Mouse (Mus musculus): ENCODE measurements at regions not wholly inside any gene's neighbourhood (a gene's known extent, or its start where the extent isn't known, plus 50 kb on each side); places are given as distances from the start of the nearest gene placed in this dataset.

DNA sequence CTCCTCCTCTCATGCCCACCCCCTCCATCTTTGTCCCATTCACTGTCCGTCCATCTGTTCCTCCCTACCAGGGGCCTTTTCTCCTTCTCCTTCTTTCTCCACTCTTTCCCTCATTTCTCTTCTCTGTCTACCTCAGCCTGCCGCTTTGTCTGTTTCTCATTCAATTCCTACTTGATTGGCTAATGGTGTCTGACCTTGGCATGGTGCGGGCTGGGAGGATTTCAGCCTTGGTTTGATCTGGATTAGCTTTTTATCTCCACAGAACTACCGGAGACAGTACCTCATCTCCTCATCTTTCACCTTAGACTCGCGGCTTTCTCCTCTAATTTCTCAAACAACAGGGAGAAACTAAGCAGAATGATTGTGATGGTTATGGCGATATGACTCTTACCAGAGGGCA is 506.4 kb downstream of the Tmem38b start:
- no peak overlapping the region for H3K4me3 ChIP-seq (ENCODE audit: control insufficient read depth in 1 of 2, insufficient read depth in 1 of 2, low read depth in 1 of 2, low read length in 2 of 2)
- H3K27ac ChIP-seq (replicated peaks in 1 of 2; ENCODE audit: control insufficient read depth in 1 of 2, insufficient read depth in 1 of 2, low read depth in 2 of 2, low read length in 2 of 2): no peak overlapping the region; a peak in 1 of 4 replicates
- no peak overlapping the region for H3K9ac ChIP-seq (ENCODE audit: low read length)
- ATAC-seq (ENCODE audit: insufficient number of reproducible peaks, insufficient read depth, low FRiP score, low read depth): no peak
- no peaks in the 10 kb centered on the region for H3K9me3 ChIP-seq (ENCODE audit: control insufficient read depth, low read length)
- H3K4me1 ChIP-seq (ENCODE audit: control insufficient read depth in 2 of 2, insufficient read depth in 2 of 2, low read length in 2 of 2): peaks cover 6 to 7% of the 10 kb centered on the region in 2 experiments; a peak in 3 of 4 replicates
- no peaks in the 10 kb centered on the region for H3K36me3 ChIP-seq (ENCODE audit: control insufficient read depth, insufficient read depth, low read length)
- 86% methylated on average over 7 of the region's 7 CpGs for WGBS
- no peak overlapping the region for H3K4me2 ChIP-seq (ENCODE audit: low read length)
- no peaks in the 10 kb centered on the region for H3K27me3 ChIP-seq (ENCODE audit: control insufficient read depth, insufficient read depth, low read length)

DNA sequence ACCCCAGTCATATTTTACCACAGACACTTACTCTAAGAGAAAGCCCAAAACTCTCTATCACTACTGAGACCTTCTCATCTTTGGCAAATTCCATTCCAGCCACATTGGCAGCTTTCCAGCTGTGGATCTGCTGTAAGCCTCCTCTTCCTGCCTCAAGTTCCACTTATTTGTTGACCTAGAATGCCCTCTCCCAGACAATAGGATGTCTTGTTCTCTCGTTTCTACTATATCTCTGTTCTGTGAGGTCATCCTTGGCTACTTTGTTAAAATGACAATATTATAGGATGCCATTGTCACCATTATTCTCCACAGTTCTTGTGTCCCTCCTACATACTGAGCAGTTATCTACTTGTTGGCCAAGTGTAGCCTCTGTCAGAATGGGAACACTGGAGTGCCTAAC is 512.7 kb downstream of the Tmem38b start:
- Histone ChIP-seq H3K27me3 (ENCODE audit: control insufficient read depth, insufficient read depth, low read length) (no peaks in the 10 kb centered on the region), H3K9me3 (ENCODE audit: control insufficient read depth, low read length) (no peaks in the 10 kb centered on the region), H3K4me1 (ENCODE audit: control insufficient read depth in 2 of 2, insufficient read depth in 2 of 2, low read length in 2 of 2) (peaks cover 0 to 8% of the 10 kb centered on the region in 2 experiments; a peak in 2 of 4 replicates), H3K36me3 (ENCODE audit: control insufficient read depth, insufficient read depth, low read length) (no peaks in the 10 kb centered on the region), H3K27ac (replicated peaks in 1 of 2; ENCODE audit: control insufficient read depth in 1 of 2, insufficient read depth in 1 of 2, low read depth in 2 of 2, low read length in 2 of 2) (no peak overlapping the region), H3K4me3 (ENCODE audit: control insufficient read depth in 1 of 2, insufficient read depth in 1 of 2, low read depth in 1 of 2, low read length in 2 of 2) (no peak overlapping the region), H3K9ac (ENCODE audit: low read length) (no peak overlapping the region), H3K4me2 (ENCODE audit: low read length) (no peak overlapping the region)
- no peak for ATAC-seq (ENCODE audit: insufficient number of reproducible peaks, insufficient read depth, low FRiP score, low read depth)
- WGBS: 14% methylated on average over 1 of the region's 1 CpGs

DNA sequence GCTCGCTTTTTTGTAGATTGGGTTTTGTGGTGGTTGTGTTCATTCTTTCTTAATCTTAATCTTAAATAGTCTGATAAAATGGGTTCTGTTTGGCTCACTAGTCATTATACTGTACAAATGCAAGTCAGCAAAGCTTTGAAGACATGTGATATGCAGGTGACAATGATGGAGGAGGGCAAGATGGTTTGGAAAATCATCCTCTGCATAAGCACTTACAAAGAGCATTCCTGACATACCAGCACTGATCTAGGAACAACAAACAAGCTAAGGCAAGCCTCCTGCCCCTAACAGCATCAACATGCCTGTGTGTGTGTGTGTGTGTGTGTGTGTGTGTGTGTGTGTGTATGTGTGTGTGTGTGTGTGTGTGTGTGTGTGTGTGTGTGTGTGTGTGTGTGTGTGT is 514.3 kb downstream of the Tmem38b start:
- H3K4me1 ChIP-seq (ENCODE audit: control insufficient read depth in 2 of 2, insufficient read depth in 2 of 2, low read length in 2 of 2): peaks cover 0 to 8% of the 10 kb centered on the region in 2 experiments; a peak in 2 of 4 replicates
- no peak overlapping the region for H3K4me3 ChIP-seq (ENCODE audit: control insufficient read depth in 1 of 2, insufficient read depth in 1 of 2, low read depth in 1 of 2, low read length in 2 of 2)
- no peaks in the 10 kb centered on the region for H3K27me3 ChIP-seq (ENCODE audit: control insufficient read depth, insufficient read depth, low read length)
- 74% methylated on average over 1 of the region's 1 CpGs for WGBS
- H3K27ac ChIP-seq (replicated peaks in 1 of 2; ENCODE audit: control insufficient read depth in 1 of 2, insufficient read depth in 1 of 2, low read depth in 2 of 2, low read length in 2 of 2): no peak overlapping the region
- no peaks in the 10 kb centered on the region for H3K9me3 ChIP-seq (ENCODE audit: control insufficient read depth, low read length)
- no peak for ATAC-seq (ENCODE audit: insufficient number of reproducible peaks, insufficient read depth, low FRiP score, low read depth)
- H3K9ac ChIP-seq (ENCODE audit: low read length): no peak overlapping the region
- no peaks in the 10 kb centered on the region for H3K36me3 ChIP-seq (ENCODE audit: control insufficient read depth, insufficient read depth, low read length)
- no peak overlapping the region for H3K4me2 ChIP-seq (ENCODE audit: low read length)

DNA sequence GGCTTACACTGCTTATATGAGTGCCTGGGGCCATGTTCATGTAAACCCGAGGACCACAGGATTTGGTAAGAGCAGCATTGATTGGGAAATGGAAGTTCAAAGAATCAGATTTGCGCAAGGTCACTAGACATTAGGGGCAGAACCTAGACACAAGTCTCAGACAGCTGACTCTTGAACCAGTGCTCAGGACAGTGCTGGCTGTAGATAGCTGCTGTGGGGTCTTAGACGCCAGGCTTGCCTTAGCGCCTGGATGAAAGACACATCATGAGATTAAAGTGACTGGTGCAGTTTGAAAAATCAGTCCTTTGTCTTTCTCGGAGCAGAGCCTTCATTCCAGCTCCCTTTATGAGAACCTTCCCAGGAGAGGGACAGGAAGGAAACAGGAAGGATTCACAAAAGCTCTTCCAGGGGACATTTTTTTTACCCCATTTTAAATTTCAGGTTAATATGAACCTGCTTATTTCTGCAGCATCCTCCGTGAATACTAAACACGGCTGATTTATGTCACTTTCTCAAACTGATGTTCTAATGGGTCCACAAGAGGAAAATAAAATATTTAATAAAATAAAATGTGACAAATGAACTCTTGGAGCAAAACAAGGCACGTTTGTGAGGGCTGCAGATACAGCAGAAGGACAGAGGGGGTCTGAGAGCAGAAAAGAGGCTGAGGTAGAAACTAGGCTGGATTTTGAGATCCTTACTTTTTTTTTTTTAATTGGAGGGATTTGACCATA is 528.0 kb downstream of the Tmem38b start:
- Histone ChIP-seq H3K9ac (ENCODE audit: low read length) (no peak overlapping the region), H3K27ac (replicated peaks in 1 of 2; ENCODE audit: control insufficient read depth in 1 of 2, insufficient read depth in 1 of 2, low read depth in 2 of 2, low read length in 2 of 2) (no peak overlapping the region), H3K4me2 (ENCODE audit: low read length) (no peak overlapping the region), H3K4me1 (ENCODE audit: control insufficient read depth in 2 of 2, insufficient read depth in 2 of 2, low read length in 2 of 2) (peaks cover 2 to 10% of the 10 kb centered on the region in 2 experiments; a peak in 3 of 4 replicates), H3K9me3 (ENCODE audit: control insufficient read depth, low read length) (no peaks in the 10 kb centered on the region), H3K27me3 (ENCODE audit: control insufficient read depth, insufficient read depth, low read length) (no peaks in the 10 kb centered on the region), H3K36me3 (ENCODE audit: control insufficient read depth, insufficient read depth, low read length) (no peaks in the 10 kb centered on the region), H3K4me3 (ENCODE audit: control insufficient read depth in 1 of 2, insufficient read depth in 1 of 2, low read depth in 1 of 2, low read length in 2 of 2) (no peak overlapping the region)
- 76% methylated on average over 8 of the region's 8 CpGs for WGBS
- no peak for ATAC-seq (ENCODE audit: insufficient number of reproducible peaks, insufficient read depth, low FRiP score, low read depth)

DNA sequence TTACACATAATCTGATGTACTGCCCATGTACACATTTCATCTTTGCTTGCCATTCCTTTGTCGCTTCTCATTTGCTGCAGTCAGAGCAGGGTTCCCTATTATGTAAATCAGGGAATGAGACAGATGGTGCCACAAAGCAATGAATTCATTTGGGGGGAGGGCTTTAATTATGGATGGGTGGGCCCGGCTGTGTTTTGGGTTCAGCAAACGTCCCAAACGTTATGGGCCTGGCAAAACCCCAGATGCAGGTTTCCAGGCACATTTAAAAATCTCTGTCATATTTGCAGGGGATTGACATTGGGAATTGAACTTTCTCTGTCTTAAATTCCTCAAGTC is 528.5 kb downstream of the Tmem38b start:
- no peak overlapping the region for H3K4me2 ChIP-seq (ENCODE audit: low read length)
- H3K27ac ChIP-seq (replicated peaks in 1 of 2; ENCODE audit: control insufficient read depth in 1 of 2, insufficient read depth in 1 of 2, low read depth in 2 of 2, low read length in 2 of 2): no peak overlapping the region
- no peaks in the 10 kb centered on the region for H3K27me3 ChIP-seq (ENCODE audit: control insufficient read depth, insufficient read depth, low read length)
- no peaks in the 10 kb centered on the region for H3K36me3 ChIP-seq (ENCODE audit: control insufficient read depth, insufficient read depth, low read length)
- H3K9ac ChIP-seq (ENCODE audit: low read length): no peak overlapping the region
- no peak overlapping the region for H3K4me3 ChIP-seq (ENCODE audit: control insufficient read depth in 1 of 2, insufficient read depth in 1 of 2, low read depth in 1 of 2, low read length in 2 of 2)
- no peaks in the 10 kb centered on the region for H3K9me3 ChIP-seq (ENCODE audit: control insufficient read depth, low read length)
- WGBS: 86% methylated on average over 4 of the region's 4 CpGs
- peaks cover 2 to 10% of the 10 kb centered on the region in 2 experiments; a peak in 3 of 4 replicates for H3K4me1 ChIP-seq (ENCODE audit: control insufficient read depth in 2 of 2, insufficient read depth in 2 of 2, low read length in 2 of 2)
- no peak for ATAC-seq (ENCODE audit: insufficient number of reproducible peaks, insufficient read depth, low FRiP score, low read depth)

DNA sequence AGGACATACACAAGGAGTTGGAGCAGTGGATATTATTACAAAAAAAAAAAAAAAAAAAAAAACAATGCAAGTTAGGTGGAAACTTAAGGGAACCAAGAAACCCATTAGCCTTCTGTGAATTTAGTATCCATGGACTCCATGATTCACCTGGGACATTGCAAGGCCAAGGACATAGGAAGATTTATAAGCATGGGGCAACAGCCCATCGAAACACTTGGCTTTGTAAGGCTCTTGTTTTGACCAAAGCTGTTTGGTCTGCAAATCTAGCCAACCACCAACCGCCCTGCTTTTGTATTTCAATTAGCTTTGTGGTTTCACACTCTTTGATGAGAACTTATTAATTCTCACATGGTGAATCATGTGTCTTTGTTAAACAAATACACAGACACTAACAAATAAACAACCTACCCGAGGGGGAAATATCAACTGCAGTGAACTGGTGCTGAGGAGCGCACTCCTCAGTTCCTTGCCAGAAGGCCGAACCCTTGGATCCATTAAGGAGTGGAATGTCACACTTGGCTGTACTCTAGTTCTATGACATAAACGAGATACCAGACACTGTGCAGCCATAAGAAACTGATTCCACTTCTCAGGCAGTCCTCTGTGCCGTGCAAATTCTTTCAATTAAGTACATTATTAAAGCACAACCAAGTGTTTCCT is 529.7 kb downstream of the Tmem38b start:
- H3K27me3 ChIP-seq (ENCODE audit: control insufficient read depth, insufficient read depth, low read length): no peaks in the 10 kb centered on the region
- no peak overlapping the region for H3K27ac ChIP-seq (replicated peaks in 1 of 2; ENCODE audit: control insufficient read depth in 1 of 2, insufficient read depth in 1 of 2, low read depth in 2 of 2, low read length in 2 of 2)
- H3K4me3 ChIP-seq (ENCODE audit: control insufficient read depth in 1 of 2, insufficient read depth in 1 of 2, low read depth in 1 of 2, low read length in 2 of 2): no peak overlapping the region
- H3K36me3 ChIP-seq (ENCODE audit: control insufficient read depth, insufficient read depth, low read length): no peaks in the 10 kb centered on the region
- H3K9ac ChIP-seq (ENCODE audit: low read length): no peak overlapping the region
- H3K9me3 ChIP-seq (ENCODE audit: control insufficient read depth, low read length): no peaks in the 10 kb centered on the region
- 49% methylated on average over 7 of the region's 7 CpGs for WGBS
- peaks cover 2 to 10% of the 10 kb centered on the region in 2 experiments; a peak in 3 of 4 replicates for H3K4me1 ChIP-seq (ENCODE audit: control insufficient read depth in 2 of 2, insufficient read depth in 2 of 2, low read length in 2 of 2)
- no peak overlapping the region for H3K4me2 ChIP-seq (ENCODE audit: low read length)
- no peak for ATAC-seq (ENCODE audit: insufficient number of reproducible peaks, insufficient read depth, low FRiP score, low read depth)

DNA sequence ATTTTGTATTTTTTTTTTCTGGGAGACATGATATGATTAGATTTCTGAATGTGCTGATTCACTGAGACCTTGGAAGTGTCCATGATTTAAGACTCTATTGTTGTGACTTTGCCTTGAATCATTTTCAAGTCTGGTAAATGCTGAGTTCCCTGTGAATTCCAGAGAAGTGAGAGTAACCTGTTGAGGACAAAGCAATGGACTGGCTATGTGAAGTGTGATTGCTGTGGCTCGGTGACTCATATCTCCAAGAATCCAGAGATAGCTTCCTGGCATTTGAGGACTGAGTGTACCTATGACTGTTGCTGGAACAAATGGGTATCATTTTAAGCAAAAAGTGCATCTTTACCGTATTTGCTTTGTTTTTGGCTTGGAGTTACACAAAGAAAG is 530.2 kb downstream of the Tmem38b start:
- Histone ChIP-seq H3K4me3 (ENCODE audit: control insufficient read depth in 1 of 2, insufficient read depth in 1 of 2, low read depth in 1 of 2, low read length in 2 of 2) (no peak overlapping the region), H3K4me2 (ENCODE audit: low read length) (no peak overlapping the region), H3K4me1 (ENCODE audit: control insufficient read depth in 2 of 2, insufficient read depth in 2 of 2, low read length in 2 of 2) (peaks cover 2 to 10% of the 10 kb centered on the region in 2 experiments; a peak in 3 of 4 replicates), H3K9ac (ENCODE audit: low read length) (no peak overlapping the region), H3K27me3 (ENCODE audit: control insufficient read depth, insufficient read depth, low read length) (no peaks in the 10 kb centered on the region), H3K9me3 (ENCODE audit: control insufficient read depth, low read length) (no peaks in the 10 kb centered on the region), H3K27ac (replicated peaks in 1 of 2; ENCODE audit: control insufficient read depth in 1 of 2, insufficient read depth in 1 of 2, low read depth in 2 of 2, low read length in 2 of 2) (no peak overlapping the region), H3K36me3 (ENCODE audit: control insufficient read depth, insufficient read depth, low read length) (no peaks in the 10 kb centered on the region)
- ATAC-seq (ENCODE audit: insufficient number of reproducible peaks, insufficient read depth, low FRiP score, low read depth): no peak
- WGBS: 31% methylated on average over 2 of the region's 2 CpGs
